Mouse (Mus musculus) CD4-positive naive resting alpha-beta T cell, adult 76 days (primary cell): ENCODE data around the gene 1700017B05Rik. TPM values are rescaled to one million over a fixed set of nuclear protein-coding genes. Genes with fewer than 3 reads are reported as not detected.

Experiments
- total RNA-seq: library from RNA; stranded (reverse); gene quantifications from one replicate; pipeline ENCODE4 v1.2.4, GENCODE M21; 2023

The 1700017B05Rik gene
- 123 TPM for total RNA-seq

GRCm38 (mm10) chr9:57261913-57262794, at the start of gene 1700017B05Rik:
Gene 1700017B05Rik (minus strand): TSS chr9:57262612.

DNA sequence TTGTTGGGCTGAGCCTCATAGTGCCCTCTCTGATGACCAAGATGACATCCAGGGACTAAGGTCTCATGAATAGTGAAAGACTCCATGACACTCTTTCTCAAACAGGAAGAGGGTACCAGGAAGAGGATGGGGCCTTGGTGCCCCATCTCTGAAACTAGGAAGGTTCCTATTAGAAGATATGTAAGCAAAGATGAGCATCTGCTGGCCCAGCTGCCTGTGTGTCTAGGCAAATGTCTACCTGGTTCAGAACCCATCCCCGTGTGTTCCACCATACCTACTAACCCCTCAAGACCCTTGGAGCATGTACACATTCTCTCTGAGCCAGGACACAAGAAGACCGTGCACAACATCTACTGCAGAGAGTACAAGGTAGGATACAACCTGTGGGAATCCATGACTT, 26.2 kb downstream of the 1700017B05Rik start, which contains the start of gene Trcg1:
Gene Trcg1 (plus strand): TSS at position 301 of the 400 bp plus-strand sequence.

Other genes with a start within 250 kb of the 1700017B05Rik start
- 96.6 TPM for gene Sin3a, start 190.6 kb downstream of the 1700017B05Rik start, total RNA-seq
- gene Man2c1, start 131.9 kb downstream of the 1700017B05Rik start, total RNA-seq, result 189 TPM
- 53.8 TPM for gene Neil1, start 114.3 kb downstream of the 1700017B05Rik start, total RNA-seq
- gene Commd4, start 104.3 kb downstream of the 1700017B05Rik start, total RNA-seq, result 87.9 TPM
- gene Trcg1, start 26.1 kb downstream of the 1700017B05Rik start, total RNA-seq, result not detected
- gene Ppcdc, start 177.5 kb upstream of the 1700017B05Rik start, total RNA-seq, result 51.9 TPM
- gene Scamp5, start 205.4 kb upstream of the 1700017B05Rik start, total RNA-seq, result 0.18 TPM
- not detected for gene Rpp25, start 241.4 kb upstream of the 1700017B05Rik start, total RNA-seq